Comparison of ENCODE assay signal across 15 mouse cellular contexts in the genomic region with DNA sequence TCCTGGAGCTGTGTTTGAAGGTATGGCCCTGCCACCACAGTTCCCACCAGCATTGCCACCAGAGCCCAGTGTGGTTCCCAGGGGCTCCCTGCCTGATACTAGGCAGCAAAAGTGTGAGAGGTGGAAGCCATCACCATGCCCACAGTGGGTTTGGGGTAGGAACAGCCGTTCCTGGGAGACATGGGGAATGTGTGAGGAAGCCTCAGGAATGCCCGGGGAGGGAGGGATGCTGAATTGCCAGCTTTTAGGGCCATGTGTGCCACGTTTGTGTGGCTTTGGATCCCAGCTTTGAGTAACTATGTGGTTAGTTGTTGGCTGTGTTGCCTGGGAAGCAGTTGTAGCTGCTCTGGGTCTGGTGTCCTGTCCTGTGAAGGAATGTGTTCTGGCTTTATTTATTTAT. TPM values are rescaled to one million over a fixed set of nuclear protein-coding genes. Genes with fewer than 3 reads are reported as not detected.
DNase-seq lines count a peak whose midpoint lies in the region; ATAC-seq and TF ChIP-seq lines count a peak whose summit lies in the region.
"Had no signal": no experiment of that assay in that cellular context is flagged by ENCODE, and none has a peak within 500 bp of the region (broad histone marks: within the 10 kb centered on the region; RNA-seq: fewer than 3 reads in every experiment).

No protein-coding gene starts in this region.

- H3K9ac ChIP-seq in forebrain, embryonic 12.5 days = no peak overlapping the region
- no peak overlapping the region for H3K9ac ChIP-seq in lung, postnatal 0 days (replicated peaks; ENCODE audit: low read depth)
- H3K9ac ChIP-seq in limb, embryonic 12.5 days (replicated peaks) = no peak overlapping the region
- H3K9ac ChIP-seq: forebrain, embryonic 13.5 days; midbrain, embryonic 12.5 days; neural tube, embryonic 12.5 days had no signal

- no peaks in the 10 kb centered on the region; the same call in 1 of the 2 replicates for H3K4me1 ChIP-seq in forebrain, embryonic 10.5 days
- no peaks in the 10 kb centered on the region for H3K4me1 ChIP-seq in forebrain, embryonic 12.5 days
- H3K4me1 ChIP-seq in lung, postnatal 0 days (ENCODE audit: insufficient read depth, low read depth, low read length) = peaks cover 2% of the 10 kb centered on the region; the same call in 1 of the 2 replicates
- peaks cover 17% of the 10 kb centered on the region for H3K4me1 ChIP-seq in limb, embryonic 12.5 days (replicated peaks)
- H3K4me1 ChIP-seq: forebrain, embryonic 13.5 days; midbrain, embryonic 12.5 days; neural tube, embryonic 12.5 days had no signal

- 0 out of 2 replicates have a peak overlapping the region, but pooled peaks have one; percentile 0 for H3K27ac ChIP-seq in forebrain, embryonic 10.5 days
- no peak overlapping the region for H3K27ac ChIP-seq in forebrain, embryonic 12.5 days
- peak overlapping the region; percentile 55; the same call in 1 of the 2 replicates for H3K27ac ChIP-seq in lung, postnatal 0 days (ENCODE audit: low read length)
- H3K27ac ChIP-seq in limb, embryonic 12.5 days = peak overlapping the region; percentile 71
- H3K27ac ChIP-seq: forebrain, embryonic 13.5 days; midbrain, embryonic 12.5 days; neural tube, embryonic 12.5 days had no signal

- no peak for TF ChIP-seq EP300 in lung, postnatal 0 days (IDR thresholded peaks at IDR 0.05)

- TF ChIP-seq CTCF in lung, postnatal 0 days (IDR thresholded peaks at IDR 0.05) = no peak

- H3K36me3 ChIP-seq in forebrain, embryonic 10.5 days (replicated peaks) = no peaks in the 10 kb centered on the region
- no peaks in the 10 kb centered on the region for H3K36me3 ChIP-seq in forebrain, embryonic 12.5 days (replicated peaks)
- no peaks in the 10 kb centered on the region for H3K36me3 ChIP-seq in lung, postnatal 0 days (ENCODE audit: insufficient read depth, low read length)
- H3K36me3 ChIP-seq in limb, embryonic 12.5 days = no peaks in the 10 kb centered on the region
- H3K36me3 ChIP-seq: midbrain, embryonic 12.5 days; neural tube, embryonic 12.5 days had no signal

- no peak for DNase-seq in forebrain, embryonic 10.5 days (ENCODE audit: extremely low spot score, low spot score)
- peak; percentile 48 for DNase-seq in lung, postnatal 0 days (ENCODE audit: low spot score)
- DNase-seq in lung, postnatal 14 days = no peak
- DNase-seq in thymus, postnatal 4 days = no peak
- DNase-seq in cerebellum, postnatal 25 days = no peak
- DNase-seq: cerebellum, adult 2 months; gastrocnemius, postnatal 25 days; kidney, adult 9 months; kidney, postnatal 36 days; liver had no signal

- peaks cover 11% of the 10 kb centered on the region; the same call in 1 of the 2 replicates for H3K9me3 ChIP-seq in forebrain, embryonic 10.5 days
- no peaks in the 10 kb centered on the region for H3K9me3 ChIP-seq in forebrain, embryonic 12.5 days
- H3K9me3 ChIP-seq in lung, postnatal 0 days (ENCODE audit: low read length) = no peaks in the 10 kb centered on the region
- peaks cover 18% of the 10 kb centered on the region for H3K9me3 ChIP-seq in limb, embryonic 12.5 days
- H3K9me3 ChIP-seq: forebrain, embryonic 13.5 days; neural tube, embryonic 12.5 days had no signal

- H3K4me3 ChIP-seq in forebrain, embryonic 10.5 days = no peak overlapping the region
- no peak overlapping the region for H3K4me3 ChIP-seq in forebrain, embryonic 12.5 days (replicated peaks)
- H3K4me3 ChIP-seq in lung, postnatal 0 days (ENCODE audit: low read depth, low read length) = no peak overlapping the region
- H3K4me3 ChIP-seq in limb, embryonic 12.5 days (replicated peaks) = no peak overlapping the region
- H3K4me3 ChIP-seq: forebrain, embryonic 13.5 days; midbrain, embryonic 12.5 days; neural tube, embryonic 12.5 days had no signal

- no peaks in the 10 kb centered on the region for H3K27me3 ChIP-seq in forebrain, embryonic 10.5 days (ENCODE audit: poor library complexity, severe bottlenecking)
- no peaks in the 10 kb centered on the region for H3K27me3 ChIP-seq in forebrain, embryonic 12.5 days
- H3K27me3 ChIP-seq in lung, postnatal 0 days (replicated peaks; ENCODE audit: insufficient read depth, low read length) = no peaks in the 10 kb centered on the region
- peaks cover 9% of the 10 kb centered on the region; the same call in 1 of the 2 replicates for H3K27me3 ChIP-seq in limb, embryonic 12.5 days
- H3K27me3 ChIP-seq: forebrain, embryonic 13.5 days; neural tube, embryonic 12.5 days had no signal

- no peak overlapping the region for H3K4me2 ChIP-seq in forebrain, embryonic 12.5 days
- no peak overlapping the region for H3K4me2 ChIP-seq in lung, postnatal 0 days (replicated peaks; ENCODE audit: low read depth, low read length)
- H3K4me2 ChIP-seq in limb, embryonic 12.5 days = peak overlapping the region; percentile 6; the same call in 1 of the 2 replicates
- H3K4me2 ChIP-seq: forebrain, embryonic 13.5 days; midbrain, embryonic 12.5 days; neural tube, embryonic 12.5 days had no signal

- no peak for ATAC-seq in forebrain, embryonic 12.5 days (ENCODE audit: low FRiP score)
- ATAC-seq in lung, postnatal 0 days = peak; percentile 42; the same call in 1 of the 2 replicates
- 0 out of 2 replicates have a peak, but pooled peaks have one; percentile 11 for ATAC-seq in limb, embryonic 12.5 days (ENCODE audit: insufficient number of reproducible peaks, insufficient read depth, low FRiP score, low TSS enrichment, low read depth)
- ATAC-seq: forebrain, embryonic 13.5 days had no signal

- 90% methylated on average over 3 of the region's 3 CpGs for WGBS in forebrain, embryonic 10.5 days
- 85% methylated on average over 3 of the region's 3 CpGs for WGBS in forebrain, embryonic 12.5 days
- WGBS in lung, postnatal 0 days = 83% methylated on average over 3 of the region's 3 CpGs
- 62% methylated on average over 3 of the region's 3 CpGs for WGBS in limb, embryonic 12.5 days

RNA-seq across cellular contexts. Expression of a gene that starts 20.7 kb away (rescaled TPM):
- polyA plus RNA-seq in forebrain, embryonic 10.5 days (2016; fragmentation: Nextera tagmentation; extraction: Ambion mirVana) = 0.36 and 0.90 TPM in 2 replicates
- 2.0 and 2.1 TPM in 2 replicates for polyA plus RNA-seq in forebrain, embryonic 12.5 days (2016; fragmentation: Nextera tagmentation; extraction: Ambion mirVana)
- polyA plus RNA-seq in lung, postnatal 0 days (2015; fragmentation: Nextera tagmentation; extraction: Ambion mirVana) = 6.4 and 7.1 TPM in 2 replicates
- 2.0 and 3.2 TPM in 2 replicates for polyA plus RNA-seq in limb, embryonic 12.5 days (2016; fragmentation: Nextera tagmentation; extraction: Ambion mirVana)

RNA-seq across cellular contexts. Expression of a gene that starts 34.1 kb away (rescaled TPM):
- 1.2 and 2.3 TPM in 2 replicates for polyA plus RNA-seq in forebrain, embryonic 10.5 days (2016; fragmentation: Nextera tagmentation; extraction: Ambion mirVana)
- polyA plus RNA-seq in forebrain, embryonic 12.5 days (2016; fragmentation: Nextera tagmentation; extraction: Ambion mirVana) = 2.6 and 3.2 TPM in 2 replicates
- 0.15 and 0.31 TPM in 2 replicates for polyA plus RNA-seq in lung, postnatal 0 days (2015; fragmentation: Nextera tagmentation; extraction: Ambion mirVana)
- 0.27 and 0.41 TPM in 2 replicates for polyA plus RNA-seq in limb, embryonic 12.5 days (2016; fragmentation: Nextera tagmentation; extraction: Ambion mirVana)
